Mouse (Mus musculus): ENCODE measurements at regions not wholly inside any gene's neighbourhood (a gene's known extent, or its start where the extent isn't known, plus 50 kb on each side); places are given as distances from the start of the nearest gene placed in this dataset.

DNA sequence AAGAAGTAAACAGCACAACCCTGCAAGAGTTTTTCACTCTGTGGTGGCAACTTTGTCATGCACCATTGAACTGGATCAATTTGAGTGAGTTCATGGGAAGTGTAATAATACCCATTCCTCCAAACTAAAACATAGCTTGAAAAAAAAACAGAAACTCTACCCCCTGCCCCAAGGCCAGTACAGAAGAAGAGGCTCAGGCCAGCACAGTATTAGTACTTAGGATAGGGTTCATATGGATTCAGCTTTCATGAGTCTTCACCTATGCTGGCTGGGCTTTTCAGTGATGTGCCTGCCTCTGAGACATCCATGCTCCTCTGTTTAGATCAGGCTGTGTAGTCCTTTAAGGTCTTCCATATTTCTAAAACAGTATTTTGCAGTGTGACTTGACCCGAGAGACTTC is 270.6 kb downstream of the 1190002N15Rik start:
- DNase-seq (ENCODE audit: low spot score): no peak

DNA sequence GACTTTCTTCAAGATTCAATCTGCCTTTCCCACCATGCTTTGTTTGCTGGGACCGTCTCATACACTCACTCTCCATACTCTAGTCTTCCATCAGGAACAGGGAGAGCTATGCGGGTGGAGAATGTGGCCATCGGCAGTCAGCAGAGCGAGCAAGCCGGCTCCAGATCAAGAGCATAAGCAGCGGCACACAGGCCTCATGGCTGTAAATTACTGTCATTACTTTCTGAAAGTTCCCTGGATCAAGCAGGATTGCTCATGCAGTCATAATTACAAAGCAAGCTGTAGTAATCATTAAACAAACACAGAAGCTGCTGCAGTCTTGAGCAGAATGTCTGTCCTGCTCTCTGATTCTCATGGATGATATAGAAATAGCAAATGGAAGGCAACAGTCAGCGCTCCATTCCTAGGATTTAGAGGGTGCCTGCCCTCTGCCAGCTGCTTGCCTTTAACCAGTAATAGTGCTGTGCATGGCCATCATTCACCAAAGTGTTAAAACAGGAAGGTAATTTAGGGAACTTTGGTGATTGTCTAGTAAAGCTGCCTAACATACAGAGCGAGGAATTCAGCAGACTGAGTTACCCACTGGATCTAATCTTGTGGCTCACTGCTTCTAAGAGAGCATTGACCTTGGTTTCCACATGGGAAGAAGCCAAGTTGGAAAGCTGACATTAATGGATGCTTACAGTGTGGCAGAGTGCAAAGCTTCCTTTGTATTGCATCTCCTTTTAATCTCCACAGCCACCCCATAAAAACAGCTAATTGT is 298.2 kb downstream of the 1190002N15Rik start:
- no peak for DNase-seq (ENCODE audit: low spot score)

DNA sequence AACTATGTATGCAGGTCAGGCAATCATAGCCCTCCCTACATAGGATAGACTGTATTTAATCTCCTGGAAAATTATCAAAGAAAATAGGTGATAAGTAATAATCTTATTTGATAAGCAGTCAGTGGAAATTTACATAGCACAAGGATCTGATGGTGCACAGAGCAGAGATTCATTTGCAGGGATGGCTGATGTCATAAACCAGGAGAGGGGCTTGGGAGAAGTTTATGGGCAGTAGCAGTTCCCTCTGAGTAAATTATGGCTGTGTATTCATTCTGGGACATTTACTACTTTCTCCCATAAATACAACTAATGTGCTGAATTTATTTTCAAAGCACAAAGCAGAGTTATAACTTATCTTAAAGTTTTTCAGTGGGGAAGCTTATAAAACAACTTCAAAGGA is 299.3 kb downstream of the 1190002N15Rik start:
- DNase-seq (ENCODE audit: low spot score): no peak

DNA sequence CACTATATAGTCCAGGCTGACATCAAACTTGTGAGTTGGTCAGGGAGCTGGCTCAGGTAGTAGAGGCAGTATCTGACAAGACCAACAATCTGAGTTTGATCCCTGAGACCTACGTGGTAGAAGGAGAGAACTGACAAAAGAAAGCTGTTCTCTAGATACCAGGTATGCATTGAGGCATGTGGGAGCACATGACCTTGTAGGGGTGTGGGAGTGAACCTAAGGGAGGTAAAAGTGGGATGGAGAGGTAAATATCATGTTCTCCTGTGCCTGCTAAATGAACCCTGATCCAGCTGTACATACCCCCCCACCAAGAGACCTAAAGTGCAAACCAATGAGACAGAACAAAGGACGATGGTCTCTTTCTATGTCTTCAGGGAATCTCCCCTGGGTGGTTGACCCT is 308.3 kb downstream of the 1190002N15Rik start:
- no peak for DNase-seq (ENCODE audit: low spot score)

DNA sequence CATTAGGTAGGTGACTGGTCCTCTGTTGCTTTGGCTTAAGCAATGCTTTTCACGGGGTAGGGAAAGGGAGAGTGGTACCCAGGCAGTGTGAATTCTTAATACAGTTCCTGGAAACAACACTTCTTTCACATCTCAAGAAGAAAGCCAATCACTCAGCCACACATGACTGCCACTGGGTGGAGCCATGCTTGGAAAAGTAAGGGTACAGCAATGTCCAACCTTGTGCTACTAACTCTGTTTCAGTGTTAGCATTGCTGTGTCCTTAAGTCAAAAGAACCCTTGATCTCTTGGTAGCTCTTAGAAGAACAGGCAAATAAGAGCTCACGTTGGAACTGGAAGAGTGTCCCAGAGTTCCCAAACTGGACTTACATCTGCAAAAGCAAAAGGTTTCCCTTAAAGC is 318.8 kb downstream of the 1190002N15Rik start:
- DNase-seq (ENCODE audit: low spot score): no peak

DNA sequence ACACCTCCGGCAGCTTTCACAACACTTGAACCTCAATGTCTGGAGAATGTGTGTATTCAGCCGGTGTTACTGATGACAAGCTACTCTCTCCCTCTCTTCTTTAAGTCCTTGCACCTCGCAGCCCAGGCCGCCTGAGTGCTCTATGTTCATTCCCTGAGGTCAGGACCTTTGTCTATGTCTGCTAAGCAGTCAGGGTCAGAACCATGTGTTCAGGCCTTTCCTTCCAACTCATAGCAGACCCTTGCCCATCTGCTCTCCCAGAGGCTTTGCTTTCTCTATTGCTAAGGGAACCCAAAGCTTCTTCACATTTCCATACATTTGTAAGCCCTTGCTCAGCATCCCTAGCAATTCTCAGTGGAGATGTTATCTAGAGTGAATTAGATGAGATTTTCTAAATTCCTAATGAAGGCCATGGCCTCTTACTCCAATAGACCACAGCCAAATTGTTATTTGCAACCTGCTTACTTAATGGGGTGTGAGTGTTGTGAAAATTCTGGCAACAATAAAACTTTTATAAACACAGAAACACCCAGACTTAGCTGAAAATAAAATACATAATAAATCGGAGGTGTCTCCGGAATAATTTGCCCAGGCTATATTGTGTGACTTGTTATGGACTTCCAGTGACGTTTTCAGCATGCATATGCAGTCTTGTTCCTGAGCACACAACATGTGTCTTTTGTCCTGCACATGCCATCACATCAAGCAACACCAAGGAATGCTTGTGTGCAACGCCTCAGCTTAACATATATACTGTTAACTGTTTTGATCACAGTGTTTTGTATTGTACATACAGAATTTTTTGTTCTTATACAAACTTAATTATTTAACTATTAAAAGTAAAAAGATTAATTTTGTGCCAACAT is 321.2 kb downstream of the 1190002N15Rik start:
- no peak for DNase-seq (ENCODE audit: low spot score)

DNA sequence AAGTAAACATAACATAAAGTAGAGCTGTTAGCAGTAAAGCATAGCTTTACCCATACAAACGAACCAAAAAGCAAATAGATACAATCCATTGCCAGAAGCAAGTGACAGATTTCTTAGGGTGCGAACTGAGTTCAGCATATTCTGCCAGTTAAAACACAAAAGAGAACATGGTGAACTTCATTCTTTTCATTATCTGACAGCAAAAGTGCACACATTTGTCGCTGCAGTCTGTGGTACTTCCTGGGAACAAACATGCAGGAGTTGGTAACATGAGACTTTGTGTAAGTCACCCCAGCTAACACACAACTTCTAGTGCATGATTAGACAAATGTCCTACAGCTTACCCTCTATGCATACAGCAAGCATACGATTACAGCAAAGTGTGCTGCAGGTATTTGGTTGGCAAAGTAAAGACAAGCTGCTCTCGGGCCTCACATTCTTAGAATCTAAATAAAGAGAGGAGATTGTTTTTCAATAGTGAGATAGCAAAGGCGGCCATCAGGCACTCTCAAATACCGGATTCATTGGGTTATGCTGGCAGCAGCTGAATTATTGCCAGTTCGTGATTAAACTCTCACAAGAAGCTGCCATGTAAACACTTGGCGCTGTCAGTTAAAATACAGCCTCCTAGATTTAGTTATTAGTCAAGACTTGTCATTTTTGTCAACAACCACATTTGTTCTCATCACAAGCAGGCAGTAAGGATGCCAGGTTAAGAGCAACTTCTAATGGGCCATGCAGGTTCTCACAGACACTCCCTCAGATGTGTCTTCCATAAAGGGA is 327.2 kb downstream of the 1190002N15Rik start:
- DNase-seq (ENCODE audit: low spot score): no peak

DNA sequence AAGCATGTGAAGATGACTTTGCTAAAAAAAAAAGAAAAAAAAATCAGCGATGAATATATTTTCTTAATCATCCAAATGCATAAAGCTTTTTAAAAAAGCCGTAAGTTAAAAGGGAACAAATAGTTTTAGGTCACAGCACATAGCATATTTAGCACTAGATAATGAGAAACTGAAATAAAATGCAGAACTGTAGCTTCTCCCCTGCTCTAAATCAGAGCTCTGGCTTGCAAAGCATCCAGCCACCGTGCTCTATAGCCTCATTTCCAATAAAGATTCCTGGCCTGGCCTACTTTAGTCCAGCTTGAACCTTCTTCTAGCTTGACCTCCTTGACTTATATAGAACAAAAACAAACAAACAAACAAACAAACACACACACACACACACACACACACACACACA is 328.9 kb downstream of the 1190002N15Rik start:
- DNase-seq (ENCODE audit: low spot score): no peak

DNA sequence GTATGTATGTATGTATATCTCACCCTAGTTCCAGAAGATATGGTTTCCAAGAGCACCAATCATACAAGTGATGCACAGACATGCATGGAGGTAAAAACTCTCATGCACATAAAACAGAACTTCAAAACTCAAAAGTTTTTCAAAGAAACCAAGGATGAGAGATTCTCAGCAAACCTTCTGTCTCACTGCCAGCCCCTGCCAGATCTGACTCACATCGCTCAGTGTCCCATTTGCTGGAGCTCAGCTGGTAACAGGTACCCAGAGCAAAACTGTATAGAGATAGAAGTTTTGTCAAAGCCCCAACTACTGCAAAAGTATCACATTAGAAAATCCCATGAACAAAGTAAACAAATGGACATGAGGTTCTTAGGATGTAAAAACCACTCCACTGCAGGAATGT is 337.0 kb downstream of the 1190002N15Rik start:
- no peak for DNase-seq (ENCODE audit: low spot score)

DNA sequence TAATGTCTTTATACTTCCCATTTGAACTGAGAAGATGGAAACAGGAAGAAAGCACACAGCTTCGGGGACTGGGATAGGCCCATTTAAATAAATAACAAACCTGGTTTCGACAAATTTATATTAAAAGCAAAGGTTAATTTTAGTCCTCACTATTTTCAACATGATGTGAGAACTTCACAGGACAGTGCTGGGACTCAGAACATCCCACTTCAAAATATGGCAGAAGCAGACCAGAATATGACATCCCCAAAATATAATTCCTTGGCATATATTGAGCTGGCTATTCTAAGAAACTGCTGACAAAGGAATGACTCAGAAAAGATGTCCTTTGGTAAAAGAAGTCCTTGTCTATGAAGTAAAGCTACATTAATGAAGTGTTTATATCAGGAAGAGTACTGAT is 338.0 kb downstream of the 1190002N15Rik start:
- no peak for DNase-seq (ENCODE audit: low spot score)

DNA sequence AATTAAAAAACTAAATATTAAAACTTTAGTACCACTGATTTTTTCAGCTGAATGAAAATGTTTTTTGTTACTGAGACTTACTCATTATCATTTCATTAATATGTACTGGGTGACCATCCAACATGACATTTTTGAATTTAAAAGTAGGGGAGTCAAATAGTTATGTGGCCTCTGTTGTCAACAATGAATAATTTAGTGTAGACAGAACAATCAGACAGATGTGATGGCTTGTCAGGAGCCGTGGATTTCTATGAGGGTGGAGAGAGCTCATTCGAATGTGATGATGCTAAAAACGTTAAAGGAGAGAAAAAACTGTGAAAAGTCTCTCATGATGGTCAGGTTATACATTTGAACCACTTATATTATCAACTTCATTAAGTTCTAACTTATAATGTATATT is 346.8 kb downstream of the 1190002N15Rik start:
- DNase-seq (ENCODE audit: low spot score): no peak

DNA sequence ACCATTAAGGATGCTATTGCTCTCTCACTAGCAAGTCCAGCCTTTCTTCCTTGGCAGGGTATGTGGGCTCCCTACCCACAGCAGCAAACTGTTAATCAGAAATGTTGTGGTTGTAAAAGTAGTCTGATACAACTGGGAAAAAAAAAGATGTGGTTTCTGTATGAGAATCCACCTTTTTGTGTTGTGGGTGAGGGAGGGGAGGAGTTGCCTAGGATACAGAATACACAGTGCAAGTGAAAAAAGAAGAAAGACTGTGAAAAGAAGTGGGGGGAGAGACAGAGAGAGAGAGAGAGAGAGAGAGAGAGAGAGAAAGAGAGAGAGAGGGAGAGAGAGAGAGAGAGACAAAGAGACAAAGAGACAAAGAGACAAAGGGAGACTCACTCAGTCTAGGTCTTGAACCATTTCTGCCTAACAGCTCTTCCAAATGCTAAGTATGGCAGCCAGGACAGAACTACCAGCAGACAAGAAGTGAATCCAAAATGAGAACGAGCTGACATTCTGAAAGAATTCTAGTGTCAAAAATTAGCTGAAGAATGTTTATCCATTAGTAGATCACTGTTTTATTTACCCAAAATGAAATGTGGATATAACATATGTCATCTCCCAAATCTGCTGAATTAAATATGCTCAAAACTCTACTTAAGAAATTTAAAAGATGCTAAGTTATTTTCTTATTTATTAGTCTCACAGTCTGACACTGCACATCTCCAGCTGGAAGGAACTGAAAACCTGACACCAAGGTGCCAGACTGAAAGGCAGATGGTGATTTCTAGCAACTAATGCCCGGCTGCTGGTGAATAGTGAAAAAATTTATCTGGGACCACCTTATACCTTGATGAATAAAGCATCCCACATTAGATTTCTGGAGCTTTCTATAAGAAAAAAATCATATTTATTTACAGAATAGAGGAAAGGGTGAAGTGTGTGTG is 347.7 kb downstream of the 1190002N15Rik start:
- no peak for DNase-seq (ENCODE audit: low spot score)

DNA sequence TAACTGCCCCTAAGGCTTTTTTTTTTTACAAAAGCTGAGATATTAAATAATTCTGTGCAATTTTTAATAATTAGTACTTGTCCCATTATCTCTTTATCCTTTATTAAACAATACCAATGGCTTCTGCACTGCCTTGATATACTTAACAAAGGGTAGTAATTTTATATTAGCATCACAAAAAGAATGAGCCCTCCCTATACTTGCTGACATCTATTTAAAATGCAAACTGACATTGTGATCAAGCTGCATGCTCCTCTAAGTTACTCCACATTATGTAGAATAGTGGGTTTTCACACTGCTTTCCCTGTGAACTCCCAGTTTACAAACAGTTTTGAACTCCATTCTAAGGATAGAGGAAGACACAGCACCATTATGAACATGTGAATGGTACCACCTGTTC is 349.8 kb downstream of the 1190002N15Rik start:
- no peak for DNase-seq (ENCODE audit: low spot score)

DNA sequence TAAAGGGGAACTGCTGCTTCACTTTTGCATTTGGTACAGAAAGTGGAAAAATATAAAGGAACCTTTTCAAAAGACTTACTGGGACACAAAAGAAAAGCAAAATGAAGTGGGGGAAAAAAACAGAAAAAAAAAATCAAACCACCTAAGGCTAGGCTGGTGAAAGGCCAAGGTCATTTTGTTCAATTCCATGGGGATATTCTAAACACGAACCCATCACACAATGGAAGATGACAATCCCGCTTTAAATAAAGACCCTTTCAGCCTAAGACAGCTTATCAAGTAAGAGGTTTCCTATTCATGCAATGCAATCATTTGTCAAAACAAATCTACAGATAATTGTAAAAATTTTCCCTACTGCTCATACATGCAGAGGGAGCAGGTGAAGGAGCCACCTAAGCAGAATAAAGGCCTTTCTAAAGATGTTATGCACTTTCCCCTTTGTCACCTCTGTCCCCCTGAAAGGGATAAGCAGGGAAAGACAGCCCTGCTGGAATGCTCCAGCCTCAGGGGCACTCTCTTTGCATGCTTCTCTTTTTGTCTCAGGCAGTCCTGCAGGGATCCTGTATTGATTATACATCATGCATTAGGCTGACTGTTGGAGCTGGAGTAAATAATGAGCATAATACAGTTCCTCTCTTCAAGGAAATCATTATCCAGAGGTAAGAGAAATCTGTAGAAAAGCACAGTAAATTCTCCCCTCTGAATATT is 367.8 kb downstream of the 1190002N15Rik start:
- no peak for DNase-seq (ENCODE audit: low spot score)

DNA sequence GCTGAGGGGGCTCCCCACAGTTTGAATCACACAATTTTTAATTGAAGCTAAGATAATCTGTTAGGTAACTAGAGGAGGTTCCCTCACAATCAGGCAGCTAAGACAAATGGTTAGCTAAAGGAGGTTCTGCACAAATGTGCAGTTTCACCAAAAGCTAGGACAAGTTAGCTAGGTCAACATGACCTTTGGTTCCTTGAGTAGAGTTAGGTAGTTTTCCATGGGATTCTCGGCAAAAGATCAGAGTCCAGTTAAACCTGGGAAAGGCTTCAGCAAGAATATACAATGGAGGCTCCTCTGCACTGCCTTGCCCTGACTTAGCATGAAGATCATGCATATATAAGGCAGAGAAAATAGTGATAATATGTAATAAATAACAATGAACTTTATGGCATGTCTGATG is 374.2 kb downstream of the 1190002N15Rik start:
- DNase-seq (ENCODE audit: low spot score): no peak

DNA sequence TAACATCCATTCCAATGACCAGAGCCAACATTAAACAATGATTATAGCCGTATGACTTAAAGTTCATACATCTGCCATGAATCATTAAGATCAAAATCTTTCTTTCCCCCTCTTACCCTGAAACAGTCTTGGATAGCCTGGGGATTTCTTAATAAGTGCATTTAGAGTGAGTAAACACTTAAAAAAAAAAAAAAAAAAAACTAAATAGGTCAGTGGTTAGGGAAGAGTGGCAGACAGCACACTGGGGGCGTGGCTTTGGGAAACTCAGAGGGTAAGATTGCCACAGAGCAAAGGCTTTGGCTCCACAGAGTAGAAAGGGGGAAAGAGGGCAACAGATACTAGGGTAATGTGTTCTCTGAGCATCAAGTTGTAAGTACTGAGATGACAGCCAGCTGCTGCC is 382.3 kb downstream of the 1190002N15Rik start:
- no peak for DNase-seq (ENCODE audit: low spot score)

DNA sequence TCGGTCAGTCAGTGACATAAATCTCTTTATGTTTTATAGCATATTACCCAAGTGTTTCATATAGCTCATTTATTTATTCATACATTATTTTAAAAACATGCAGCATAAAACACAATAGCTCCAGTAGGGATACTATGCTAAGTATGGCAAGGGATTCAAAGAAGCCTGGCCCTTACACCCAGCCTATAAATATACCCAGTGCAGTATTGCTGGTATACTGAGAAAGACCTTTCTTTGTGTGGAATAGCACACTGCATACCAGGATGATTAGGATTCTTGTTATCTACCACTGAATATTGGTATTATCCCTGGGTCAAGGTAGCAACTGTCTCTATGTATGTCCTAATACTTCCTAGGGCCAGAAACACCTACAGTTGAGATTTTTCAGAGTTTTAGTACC is 389.4 kb downstream of the 1190002N15Rik start:
- DNase-seq (ENCODE audit: low spot score): no peak

DNA sequence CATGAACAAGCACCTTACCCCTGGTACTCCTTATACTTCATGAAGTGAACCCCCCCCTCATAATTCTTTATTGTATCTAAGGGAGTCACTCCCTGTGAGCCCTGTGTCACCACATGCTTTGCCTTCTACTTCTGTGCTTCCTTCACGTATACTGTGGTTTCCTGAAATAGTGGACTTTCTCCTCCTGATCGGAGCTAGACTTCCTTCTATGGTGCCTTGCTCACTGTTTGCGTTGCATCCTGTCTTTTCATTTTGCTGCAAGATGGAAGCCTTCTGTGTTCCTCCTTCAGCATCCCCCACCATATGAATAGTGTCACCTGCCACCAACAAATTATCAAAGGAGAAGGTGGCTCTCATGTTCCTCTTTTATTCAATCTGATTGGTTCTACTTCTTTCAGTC is 391.1 kb downstream of the 1190002N15Rik start:
- no peak for DNase-seq (ENCODE audit: low spot score)

DNA sequence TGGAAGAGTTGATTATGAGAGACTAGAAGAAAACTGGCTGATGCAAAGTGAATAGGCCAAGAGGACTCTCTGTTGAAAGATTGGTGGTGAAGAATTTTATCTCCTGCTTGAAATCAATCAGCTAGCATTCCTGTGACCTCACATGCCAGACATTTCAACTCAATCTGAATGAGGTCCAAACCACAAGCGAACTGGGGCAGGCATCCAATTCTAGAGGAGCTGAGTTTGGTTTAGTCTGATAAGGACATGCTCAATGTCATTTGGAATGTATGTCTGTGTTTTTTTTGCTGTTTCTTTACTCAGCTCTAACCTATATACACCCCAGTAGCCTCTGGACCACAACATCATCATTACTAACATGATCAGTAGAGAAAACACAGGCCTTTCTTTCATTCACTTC is 401.4 kb downstream of the 1190002N15Rik start:
- no peak for DNase-seq (ENCODE audit: low spot score)

DNA sequence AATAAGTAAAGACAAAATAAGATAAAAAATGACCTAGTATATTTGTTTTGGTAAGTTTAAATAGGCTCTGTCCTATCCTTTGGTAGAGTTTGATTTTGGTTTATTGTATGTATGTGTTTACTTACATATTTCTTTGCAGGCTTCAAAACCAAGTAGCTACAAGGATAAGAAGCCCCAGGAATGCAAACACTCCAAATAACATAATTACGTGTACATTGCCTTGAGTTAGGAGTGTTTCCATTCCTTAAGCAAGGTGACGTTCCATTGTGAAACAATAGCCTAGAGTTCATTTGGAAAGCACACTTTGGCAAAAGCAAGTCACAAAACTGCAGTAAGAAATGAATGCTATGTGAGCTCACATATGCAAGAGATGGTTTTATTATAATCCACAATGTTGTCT is 404.2 kb downstream of the 1190002N15Rik start:
- DNase-seq (ENCODE audit: low spot score): no peak

DNA sequence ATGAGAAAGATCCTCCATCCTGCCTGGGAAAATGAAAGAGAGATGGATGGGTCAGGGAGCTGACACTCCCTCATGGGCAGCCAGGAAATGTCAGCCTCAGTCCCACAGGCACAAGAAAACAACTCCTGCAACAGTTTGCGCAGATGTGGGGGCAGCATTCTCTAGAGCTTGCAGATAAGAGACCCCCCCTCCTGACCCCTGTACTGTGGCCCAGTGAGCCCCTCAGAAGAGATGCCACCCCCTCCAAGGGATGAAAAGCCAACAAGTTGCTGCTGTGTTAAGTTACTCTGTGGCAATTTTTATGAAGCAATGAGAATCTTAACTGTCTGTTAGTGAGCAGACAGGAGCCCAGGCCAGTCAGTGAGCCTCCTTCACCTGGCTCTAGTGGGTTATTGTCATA is 406.5 kb downstream of the 1190002N15Rik start:
- DNase-seq (ENCODE audit: low spot score): no peak

Measured in T-cell, adult 2 months (primary cell).